Mouse (Mus musculus) cortical plate, adult 2 months (tissue): ENCODE results near the gene Kctd21. TPM values are rescaled to one million over a fixed set of nuclear protein-coding genes. Genes with fewer than 3 reads are reported as not detected.

Experiments
- H3K27ac ChIP-seq: fragments of 200-500 bp; 2 replicates; pipeline ENCODE4 v1.5.1; 2012; ENCODE audit warnings: low read length, control low read depth, inconsistent platforms; ENCODE audit not compliant: insufficient read depth
- H3K4me1 ChIP-seq: fragments of 200-500 bp; 2 replicates; pipeline ENCODE4 v1.6.1; 2011; ENCODE audit warnings: low read length; ENCODE audit not compliant: control insufficient read depth, insufficient read depth
- H3K4me3 ChIP-seq: fragments of 200-500 bp; 2 replicates; pipeline ENCODE4 v1.5.1; 2011; ENCODE audit warnings: mild to moderate bottlenecking, low read length, control low read depth; ENCODE audit not compliant: insufficient read depth
- CTCF ChIP-seq: fragments of 200-500 bp; IDR thresholded peaks from 2 replicates; pipeline ENCODE4 v1.5.1; 2011; ENCODE audit warnings: mild to moderate bottlenecking, control low read depth, low read length; ENCODE audit not compliant: insufficient read depth; ENCODE audit errors: extremely low read depth
- POLR2A ChIP-seq: fragments of 200-500 bp; IDR thresholded peaks from 2 replicates; pipeline ENCODE4 v1.6.1; 2011; ENCODE audit warnings: mild to moderate bottlenecking, low read length, control low read depth; ENCODE audit not compliant: insufficient read depth; ENCODE audit errors: extremely low read depth
- polyA plus RNA-seq: library from polyadenylated mRNA; depleted of rRNA; stranded (reverse); fragments of >200 nt; gene quantifications from 2 replicates; pipeline ENCODE4 v1.2.3, GENCODE M21; 2012; rRNA removed

Gene Kctd21
- polyA plus RNA-seq = 14.3 and 14.8 TPM in 2 replicates

DNA sequence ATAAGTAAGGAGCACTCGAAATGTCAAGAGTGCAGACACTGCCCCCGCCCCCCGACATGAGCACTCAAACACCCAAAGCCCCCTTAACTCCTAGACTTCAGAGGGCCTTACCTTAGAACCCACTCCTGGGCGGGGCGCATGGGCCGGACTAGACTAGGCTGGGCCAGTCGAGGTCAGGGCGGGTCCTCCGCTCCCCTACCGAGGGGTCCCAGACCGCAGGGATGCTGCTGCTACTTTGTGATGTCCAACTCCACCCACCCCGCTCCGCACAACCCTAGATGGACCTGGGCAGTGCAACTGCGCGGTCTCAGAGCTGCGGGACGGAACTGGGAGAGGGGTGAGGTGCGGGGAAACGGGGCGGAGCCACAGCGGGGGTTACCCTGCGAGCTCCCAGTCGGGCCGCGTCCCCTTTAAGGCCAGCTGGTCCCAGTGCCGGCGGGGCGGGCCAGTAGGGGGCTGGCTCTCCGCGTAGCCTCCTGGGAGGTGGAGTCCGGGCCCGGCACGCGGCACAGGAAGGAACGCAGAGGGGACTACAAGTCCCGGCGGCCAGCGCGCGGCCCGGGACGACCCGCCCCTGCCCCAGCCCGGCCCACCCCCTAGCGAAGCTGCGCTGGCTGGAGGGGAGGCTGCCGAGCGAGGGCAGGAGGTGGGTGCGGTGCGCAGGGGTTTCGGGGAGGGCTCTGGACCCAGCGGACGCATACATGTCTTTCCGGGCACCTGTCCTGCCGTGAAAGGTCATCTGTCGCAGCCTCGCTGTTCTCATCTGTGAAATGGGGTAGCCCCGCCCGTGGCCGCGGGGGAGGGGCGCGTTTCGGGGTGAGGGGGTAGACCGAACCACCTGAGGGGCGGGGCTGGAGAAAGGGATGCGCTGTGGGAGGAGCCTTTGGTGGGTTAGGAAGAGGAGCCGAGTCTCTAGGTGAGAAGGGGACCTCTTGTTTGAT is at the start of gene Kctd21, which contains the start of gene Usp35:
Gene Kctd21 (plus strand): TSS at position 602 of the 941 bp plus-strand sequence.
Gene Usp35 (minus strand): TSS at position 295 of the 941 bp plus-strand sequence.
- peak within 1 kb of the TSS; percentile 92 for H3K4me3 ChIP-seq
- no peaks in the 10 kb centered on the region; the same call in 1 of the 2 replicates for H3K4me1 ChIP-seq
- peak within 1 kb of the TSS; percentile 47 for H3K27ac ChIP-seq
- TF ChIP-seq CTCF (no peak), POLR2A (no peak; the same call in 1 of the 2 replicates)

DNA sequence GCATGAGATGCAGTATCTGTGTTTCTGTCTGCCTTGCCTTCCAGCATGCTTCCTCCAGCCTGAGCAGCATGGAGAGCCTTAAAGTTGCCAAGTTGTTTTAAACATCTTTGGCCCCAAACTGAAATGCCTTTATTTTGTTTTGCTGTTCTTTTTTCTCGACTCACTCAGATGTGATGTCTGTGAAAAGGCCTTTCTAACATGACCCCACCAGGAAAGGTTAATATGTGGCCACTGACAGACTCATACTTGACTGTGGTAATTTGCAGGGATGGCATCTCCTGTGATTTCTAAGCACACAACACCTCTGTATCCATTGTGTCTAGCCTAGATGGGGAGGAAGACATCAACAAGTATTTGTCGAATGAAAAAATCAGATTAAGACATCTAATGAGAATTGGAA is 35.1 kb upstream of the Kctd21 start:
- TF ChIP-seq CTCF = no peak
- no peak for TF ChIP-seq POLR2A
- no peak overlapping the region for H3K4me3 ChIP-seq
- H3K4me1 ChIP-seq = no peaks in the 10 kb centered on the region
- H3K27ac ChIP-seq = no peak overlapping the region

- TF ChIP-seq POLR2A (no peak), CTCF (peak; percentile 69)
- no peak overlapping the region for H3K27ac ChIP-seq
- H3K4me1 ChIP-seq = no peaks in the 10 kb centered on the region
- H3K4me3 ChIP-seq = no peak overlapping the region
Measured at GRCm38 (mm10) chr7:97297466-97297865, 34.7 kb upstream of the Kctd21 start.

DNA sequence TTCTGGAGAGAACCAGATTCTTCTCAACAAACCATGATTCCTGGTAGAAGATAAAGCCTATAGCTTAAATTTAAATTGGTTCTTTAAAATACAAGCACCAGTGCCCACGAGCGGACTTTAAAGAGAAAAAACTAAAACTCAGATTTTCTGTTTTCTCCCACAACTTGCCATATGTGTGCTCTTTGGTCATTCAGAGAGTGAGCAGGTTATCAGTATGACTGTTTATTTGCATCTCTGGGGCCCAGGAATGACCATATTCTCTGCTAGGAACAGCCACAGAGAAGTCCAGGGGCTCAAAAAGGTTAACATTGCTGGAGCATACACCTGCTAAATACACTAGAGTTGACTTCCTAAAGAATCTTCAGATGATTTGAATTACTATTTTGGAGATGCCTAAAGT is 33.8 kb upstream of the Kctd21 start:
- H3K4me3 ChIP-seq = no peak overlapping the region
- TF ChIP-seq CTCF (no peak), POLR2A (no peak)
- H3K4me1 ChIP-seq = no peaks in the 10 kb centered on the region
- H3K27ac ChIP-seq = no peak overlapping the region

- H3K4me3 ChIP-seq = no peak overlapping the region
- H3K27ac ChIP-seq = no peak overlapping the region
- no peaks in the 10 kb centered on the region for H3K4me1 ChIP-seq
- TF ChIP-seq POLR2A = no peak
- TF ChIP-seq CTCF = no peak
Measured at GRCm38 (mm10) chr7:97298943-97299342, 33.2 kb upstream of the Kctd21 start.

- Histone ChIP-seq H3K27ac (no peak overlapping the region), H3K4me3 (no peak overlapping the region), H3K4me1 (no peaks in the 10 kb centered on the region)
- no peak for TF ChIP-seq POLR2A
Measured at GRCm38 (mm10) chr7:97300914-97301313, 31.2 kb upstream of the Kctd21 start.

- Histone ChIP-seq H3K27ac (no peak overlapping the region), H3K4me3 (no peak overlapping the region)
- TF ChIP-seq CTCF (no peak), POLR2A (no peak)
Measured at GRCm38 (mm10) chr7:97301321-97301720, 30.8 kb upstream of the Kctd21 start.

DNA sequence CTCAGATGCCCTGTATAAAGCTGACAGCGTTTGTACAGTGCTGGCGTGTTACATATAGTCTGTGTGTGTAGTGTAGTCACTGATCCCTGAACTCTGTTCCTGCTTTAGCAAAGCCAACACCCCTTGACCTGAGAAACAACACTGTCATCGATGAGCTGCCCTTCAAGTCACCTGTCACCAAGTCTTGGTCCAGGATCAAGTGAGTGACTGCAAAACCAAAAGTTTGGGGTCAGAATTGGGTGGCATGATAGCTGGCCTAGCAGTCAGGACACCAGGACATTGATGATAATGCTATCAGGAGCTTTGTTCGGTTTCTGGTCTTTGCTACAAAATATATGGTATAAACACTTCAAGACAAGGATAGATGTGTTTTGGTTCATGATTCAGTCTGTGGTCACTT is 29.9 kb upstream of the Kctd21 start:
- Histone ChIP-seq H3K4me1 (no peaks in the 10 kb centered on the region), H3K27ac (no peak overlapping the region), H3K4me3 (no peak overlapping the region)
- no peak for TF ChIP-seq POLR2A
- TF ChIP-seq CTCF = no peak

More at GRCm38 (mm10) chr7:97301321-97301720, 30.8 kb upstream of the Kctd21 start:
- no peaks in the 10 kb centered on the region for H3K4me1 ChIP-seq

GRCm38 (mm10) chr7:97302876-97303275 is 29.3 kb upstream of the Kctd21 start:
- Histone ChIP-seq H3K4me3 (no peak overlapping the region), H3K4me1 (no peaks in the 10 kb centered on the region), H3K27ac (no peak overlapping the region)
- TF ChIP-seq CTCF (no peak), POLR2A (no peak)

- TF ChIP-seq CTCF (no peak), POLR2A (no peak)
- Histone ChIP-seq H3K27ac (no peak overlapping the region), H3K4me1 (no peaks in the 10 kb centered on the region), H3K4me3 (no peak overlapping the region)
Measured at GRCm38 (mm10) chr7:97303614-97304013, 28.5 kb upstream of the Kctd21 start.
